Mouse (Mus musculus): ENCODE results near the gene Tbce.

DNA sequence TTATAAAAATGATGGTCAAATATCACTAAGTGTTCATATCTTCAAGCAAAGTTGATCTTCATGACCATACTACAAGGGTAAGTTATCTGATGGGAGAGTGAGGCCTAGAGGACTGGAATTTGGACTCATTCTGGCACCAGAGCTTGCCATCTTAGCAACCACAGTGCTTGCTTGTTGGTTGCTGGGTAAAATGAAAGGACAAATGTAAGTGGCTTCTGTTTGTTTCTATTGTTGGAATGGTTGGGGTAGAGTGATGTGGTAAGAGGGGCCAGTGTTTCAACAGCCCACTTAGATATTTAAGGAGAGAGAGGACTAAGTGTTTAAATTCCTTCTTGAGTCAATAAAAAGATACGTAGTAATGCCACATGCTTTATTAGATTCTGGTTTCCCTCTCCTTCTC is 49.2 kb upstream of the Tbce start:
- TF ChIP-seq CTCF (IDR thresholded peaks at IDR 0.05; ENCODE audit: borderline replicate concordance, extremely low read depth, insufficient read depth, insufficient read length) (no peak), POLR2A (IDR thresholded peaks at IDR 0.05; ENCODE audit: borderline replicate concordance, extremely low read depth, insufficient read depth, insufficient read length, poor library complexity, severe bottlenecking) (no peak)
